9 mouse cellular contexts compared by ENCODE assay signal in genomic region chr12:102499723-102500122, GRCm38 (mm10). TPM values are rescaled to one million over a fixed set of nuclear protein-coding genes. Genes with fewer than 3 reads are reported as not detected.
DNase-seq lines count a peak whose midpoint lies in the region; ATAC-seq lines count a peak whose summit lies in the region.
"Had no signal": no experiment of that assay in that cellular context is flagged by ENCODE, and none has a peak within 500 bp of the region (broad histone marks: within the 10 kb centered on the region; RNA-seq: fewer than 3 reads in every experiment).

No protein-coding gene starts in this region.

- H3K4me1 ChIP-seq in limb, embryonic 15.5 days: peaks cover 12% of the 10 kb centered on the region
- no peaks in the 10 kb centered on the region for H3K4me1 ChIP-seq in midbrain, embryonic 10.5 days
- H3K4me1 ChIP-seq: forebrain, embryonic 13.5 days had no signal

- no peak overlapping the region for H3K4me3 ChIP-seq in limb, embryonic 15.5 days
- no peak overlapping the region for H3K4me3 ChIP-seq in midbrain, embryonic 10.5 days
- H3K4me3 ChIP-seq: forebrain, embryonic 13.5 days had no signal

- peak; percentile 19 to 28 for DNase-seq in cerebellum, postnatal 36 days
- no peak for DNase-seq in cerebellum, postnatal 4 days (ENCODE audit: low spot score in 2 of 2)
- peak; percentile 14 for DNase-seq in thymus, postnatal 25 days
- DNase-seq in thymus, postnatal 10 days (ENCODE audit: low spot score in 2 of 2): no peak
- DNase-seq in neural tube, embryonic 10.5 days (ENCODE audit: extremely low spot score, low spot score): no peak
- no peak for DNase-seq in frontal cortex, postnatal 25 days (ENCODE audit: low spot score in 2 of 2)
- no peak for DNase-seq in midbrain, embryonic 10.5 days (ENCODE audit: low spot score)

- 69% methylated on average over 4 of the region's 4 CpGs for WGBS in limb, embryonic 15.5 days
- 79% methylated on average over 4 of the region's 4 CpGs for WGBS in midbrain, embryonic 10.5 days

- no peaks in the 10 kb centered on the region for H3K27me3 ChIP-seq in limb, embryonic 15.5 days
- no peaks in the 10 kb centered on the region for H3K27me3 ChIP-seq in midbrain, embryonic 10.5 days (ENCODE audit: low read depth, poor library complexity, severe bottlenecking)
- H3K27me3 ChIP-seq: forebrain, embryonic 13.5 days had no signal

- no peak overlapping the region for H3K9ac ChIP-seq in limb, embryonic 15.5 days
- H3K9ac ChIP-seq: forebrain, embryonic 13.5 days had no signal

- no peaks in the 10 kb centered on the region for H3K9me3 ChIP-seq in limb, embryonic 15.5 days
- no peaks in the 10 kb centered on the region for H3K9me3 ChIP-seq in midbrain, embryonic 10.5 days (replicated peaks)
- H3K9me3 ChIP-seq: forebrain, embryonic 13.5 days had no signal

- no peak overlapping the region for H3K4me2 ChIP-seq in limb, embryonic 15.5 days
- H3K4me2 ChIP-seq: forebrain, embryonic 13.5 days had no signal

- peaks cover 24% of the 10 kb centered on the region for H3K36me3 ChIP-seq in limb, embryonic 15.5 days
- peaks cover 39% of the 10 kb centered on the region for H3K36me3 ChIP-seq in midbrain, embryonic 10.5 days

- ATAC-seq in limb, embryonic 15.5 days (ENCODE audit: insufficient number of reproducible peaks, low FRiP score, low TSS enrichment, low read depth): no peak
- ATAC-seq: forebrain, embryonic 13.5 days had no signal

- 0 out of 2 replicates have a peak overlapping the region, but pooled peaks have one; percentile 65 for H3K27ac ChIP-seq in limb, embryonic 15.5 days
- H3K27ac ChIP-seq in midbrain, embryonic 10.5 days (replicated peaks): no peak overlapping the region
- H3K27ac ChIP-seq: forebrain, embryonic 13.5 days had no signal

RNA-seq across cellular contexts. Expression of gene Golga5, which starts 30.8 kb away (rescaled TPM):
- polyA plus RNA-seq in limb, embryonic 15.5 days (2015; fragmentation: Nextera tagmentation; extraction: Ambion mirVana): 41.7 and 44.1 TPM in 2 replicates
- 24.6 and 30.3 TPM in 2 replicates for polyA plus RNA-seq in midbrain, embryonic 10.5 days (2016; fragmentation: Nextera tagmentation; extraction: Ambion mirVana)

RNA-seq across cellular contexts. Expression of gene Chga, which starts 55.0 kb away (rescaled TPM):
- polyA plus RNA-seq in limb, embryonic 15.5 days (2015; fragmentation: Nextera tagmentation; extraction: Ambion mirVana): 0.42 TPM in 2 replicates
- polyA plus RNA-seq in midbrain, embryonic 10.5 days (2016; fragmentation: Nextera tagmentation; extraction: Ambion mirVana): 14.5 and 23.7 TPM in 2 replicates

Comparison
In these comparisons a context has a peak if more than half of its experiments do, and no peak if none do; other contexts are left out.
1. DNase-seq: peak in cerebellum, postnatal 36 days (2 of 2) and thymus, postnatal 25 days (single experiment); none in cerebellum, postnatal 4 days (0 of 2), thymus, postnatal 10 days (0 of 2), neural tube, embryonic 10.5 days (single experiment), frontal cortex, postnatal 25 days (0 of 2) and midbrain, embryonic 10.5 days (single experiment).
2. RNA of gene Chga, which starts 55.0 kb away (polyA plus RNA-seq): 14.5 to 23.7 TPM in midbrain, embryonic 10.5 days; 0.42 TPM in limb, embryonic 15.5 days; every median in the first group is over 10 times any median in the second.